Mouse (Mus musculus): ENCODE results near the gene Ndufb4. TPM values are rescaled to one million over a fixed set of nuclear protein-coding genes. Genes with fewer than 3 reads are reported as not detected.

Gene Ndufb4
- polyA plus RNA-seq, 1 experiment from 2014 or later: 88.8 TPM

DNA sequence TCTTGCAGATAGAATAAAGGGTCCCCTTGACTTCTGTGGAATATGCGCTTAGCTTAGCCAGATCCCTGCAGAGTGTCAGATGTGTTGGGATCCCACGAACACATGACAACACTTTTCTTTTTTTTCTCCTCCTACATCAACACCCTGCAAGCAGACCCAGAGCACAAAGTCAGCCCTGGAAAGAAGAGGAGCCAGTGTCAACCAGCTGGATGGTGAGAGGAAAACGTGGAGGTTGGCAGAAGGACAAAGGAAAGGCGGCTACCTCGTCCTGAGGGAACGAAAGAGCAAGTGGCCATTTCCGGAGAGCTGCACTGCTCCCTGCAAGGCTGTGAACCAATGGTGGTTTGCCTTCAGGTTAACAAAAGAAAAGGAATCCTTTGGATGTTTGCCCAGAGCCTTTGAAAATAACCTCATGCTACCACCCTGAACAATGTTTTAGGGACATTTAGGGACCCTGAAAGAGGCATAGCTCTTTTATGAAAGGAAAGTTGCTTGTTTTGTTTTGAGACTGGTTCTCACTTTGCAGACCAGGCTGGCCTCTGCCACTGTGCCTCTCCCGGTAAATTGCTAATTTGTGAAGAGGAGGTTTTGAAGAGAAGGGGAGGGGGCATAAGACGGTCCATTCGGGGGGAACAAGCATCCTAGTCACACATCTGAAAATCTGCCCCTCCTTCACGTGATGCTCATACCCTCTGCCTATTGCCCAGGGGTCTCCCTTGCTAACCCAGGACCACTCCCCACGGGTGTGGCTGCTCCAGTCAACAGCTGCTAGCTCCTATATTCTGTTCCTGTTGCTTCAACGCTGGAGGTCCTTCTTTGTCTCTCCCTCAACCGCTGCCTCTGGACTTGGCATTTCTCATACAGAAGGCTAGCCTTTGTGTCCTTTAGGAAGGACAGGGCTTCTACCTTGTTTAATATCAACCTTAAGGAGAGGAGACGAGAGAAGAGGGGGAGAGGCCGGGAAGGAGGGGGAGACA, 29.2 kb upstream of the Ndufb4 start:
- ATAC-seq (replicated peaks; ENCODE audit: insufficient number of reproducible peaks, low FRiP score, low TSS enrichment): 0 out of 2 replicates have a peak, but pooled peaks have one; percentile 27
- peaks cover 28% of the 10 kb centered on the region for H3K4me1 ChIP-seq (ENCODE audit: control insufficient read depth, insufficient read depth, low read length)
- WGBS (ENCODE audit: insufficient replicate concordance): 18% methylated on average over 16 of the region's 16 CpGs
- H3K9ac ChIP-seq (ENCODE audit: low read depth, low read length): peak overlapping the region; percentile 57
- no peaks in the 10 kb centered on the region for H3K36me3 ChIP-seq (ENCODE audit: control insufficient read depth, insufficient read depth, low read length)
- 0 out of 2 replicates have a peak overlapping the region, but pooled peaks have one; percentile 14 for H3K4me3 ChIP-seq (ENCODE audit: low read depth, low read length)
- no peaks in the 10 kb centered on the region for H3K27me3 ChIP-seq (ENCODE audit: control insufficient read depth, insufficient read depth, low read length)
- peak overlapping the region; percentile 59 for H3K4me2 ChIP-seq
- no peaks in the 10 kb centered on the region for H3K9me3 ChIP-seq (replicated peaks; ENCODE audit: control insufficient read depth, low read length)
- H3K27ac ChIP-seq (ENCODE audit: low read depth, low read length): peak overlapping the region; percentile 62

DNA sequence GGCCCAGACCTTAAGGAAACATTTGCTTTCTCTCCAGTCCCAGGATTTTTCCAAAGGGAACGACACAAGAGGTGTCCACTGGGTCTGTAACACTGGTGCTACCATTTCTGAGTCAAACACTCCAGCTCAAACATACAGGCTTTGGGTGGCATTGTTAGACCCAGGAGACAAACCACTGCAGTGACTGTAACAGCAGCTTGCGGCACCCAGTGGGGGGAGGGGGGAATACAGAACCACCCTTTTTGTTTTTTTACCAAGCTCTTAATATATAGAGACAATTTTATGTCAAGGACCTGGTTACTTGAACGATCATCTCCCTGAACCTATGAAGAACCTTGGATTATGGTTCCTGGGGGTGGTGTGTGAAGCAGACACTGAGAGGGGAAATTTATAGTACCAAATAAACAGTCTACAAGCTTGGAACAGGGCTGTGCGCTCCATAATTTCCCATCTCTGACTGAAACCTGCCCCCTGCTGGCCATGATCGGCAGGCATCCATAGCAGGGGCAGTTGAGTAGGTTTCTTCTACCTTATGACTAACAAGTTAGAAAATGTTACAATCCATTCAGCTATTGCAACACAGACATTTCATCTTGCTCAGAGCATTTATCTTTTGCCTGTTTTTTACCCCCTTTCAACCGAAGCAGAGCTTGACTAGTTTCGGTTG, 28.2 kb upstream of the Ndufb4 start:
- peak overlapping the region; percentile 59 for H3K4me2 ChIP-seq
- H3K4me3 ChIP-seq (ENCODE audit: low read depth, low read length): no peak overlapping the region
- H3K9me3 ChIP-seq (replicated peaks; ENCODE audit: control insufficient read depth, low read length): no peaks in the 10 kb centered on the region
- H3K27ac ChIP-seq (ENCODE audit: low read depth, low read length): peak overlapping the region; percentile 62; the same call in 1 of the 2 replicates
- H3K4me1 ChIP-seq (ENCODE audit: control insufficient read depth, insufficient read depth, low read length): peaks cover 25% of the 10 kb centered on the region
- ATAC-seq (replicated peaks; ENCODE audit: insufficient number of reproducible peaks, low FRiP score, low TSS enrichment): no peak
- no peak overlapping the region for H3K9ac ChIP-seq (ENCODE audit: low read depth, low read length)
- WGBS (ENCODE audit: insufficient replicate concordance): 45% methylated on average over 7 of the region's 7 CpGs
- H3K36me3 ChIP-seq (ENCODE audit: control insufficient read depth, insufficient read depth, low read length): no peaks in the 10 kb centered on the region
- no peaks in the 10 kb centered on the region for H3K27me3 ChIP-seq (ENCODE audit: control insufficient read depth, insufficient read depth, low read length)

DNA sequence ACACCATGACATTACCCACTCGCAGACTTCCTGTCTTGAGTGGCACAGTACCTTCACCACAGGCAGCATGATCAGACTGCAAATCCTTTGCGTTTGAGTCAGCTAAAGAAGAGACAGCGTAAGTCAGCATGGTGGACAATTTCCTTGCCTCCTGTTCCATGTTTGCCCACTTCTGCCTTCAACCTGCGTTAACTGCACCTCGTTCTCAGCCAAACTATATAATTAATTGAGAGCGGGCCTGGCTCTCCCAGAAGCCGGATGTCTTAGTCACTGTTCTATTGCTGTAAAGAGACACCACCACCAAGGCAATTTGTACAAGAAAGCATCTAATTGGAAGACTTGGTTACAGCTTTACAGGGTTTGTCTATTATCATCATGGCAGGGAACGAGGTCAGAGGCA, 26.6 kb upstream of the Ndufb4 start:
- Histone ChIP-seq H3K36me3 (ENCODE audit: control insufficient read depth, insufficient read depth, low read length) (no peaks in the 10 kb centered on the region), H3K4me1 (ENCODE audit: control insufficient read depth, insufficient read depth, low read length) (peaks cover 15% of the 10 kb centered on the region; the same call in 1 of the 2 replicates), H3K4me2 (no peak overlapping the region), H3K27ac (ENCODE audit: low read depth, low read length) (no peak overlapping the region), H3K4me3 (ENCODE audit: low read depth, low read length) (no peak overlapping the region), H3K27me3 (ENCODE audit: control insufficient read depth, insufficient read depth, low read length) (no peaks in the 10 kb centered on the region), H3K9me3 (replicated peaks; ENCODE audit: control insufficient read depth, low read length) (no peaks in the 10 kb centered on the region), H3K9ac (ENCODE audit: low read depth, low read length) (no peak overlapping the region)
- no peak for ATAC-seq (replicated peaks; ENCODE audit: insufficient number of reproducible peaks, low FRiP score, low TSS enrichment)
- WGBS (ENCODE audit: insufficient replicate concordance): 85% methylated on average over 8 of the region's 8 CpGs

GRCm38 (mm10) chr16:37680216-37680615, 26.0 kb upstream of the Ndufb4 start:
- Histone ChIP-seq H3K36me3 (ENCODE audit: control insufficient read depth, insufficient read depth, low read length) (no peaks in the 10 kb centered on the region), H3K4me2 (no peak overlapping the region), H3K9ac (ENCODE audit: low read depth, low read length) (no peak overlapping the region), H3K27ac (ENCODE audit: low read depth, low read length) (no peak overlapping the region), H3K4me3 (ENCODE audit: low read depth, low read length) (no peak overlapping the region), H3K4me1 (ENCODE audit: control insufficient read depth, insufficient read depth, low read length) (peaks cover 11% of the 10 kb centered on the region; the same call in 1 of the 2 replicates), H3K9me3 (replicated peaks; ENCODE audit: control insufficient read depth, low read length) (no peaks in the 10 kb centered on the region), H3K27me3 (ENCODE audit: control insufficient read depth, insufficient read depth, low read length) (no peaks in the 10 kb centered on the region)
- WGBS (ENCODE audit: insufficient replicate concordance): 78% methylated on average over 2 of the region's 2 CpGs
- ATAC-seq (replicated peaks; ENCODE audit: insufficient number of reproducible peaks, low FRiP score, low TSS enrichment): no peak

DNA sequence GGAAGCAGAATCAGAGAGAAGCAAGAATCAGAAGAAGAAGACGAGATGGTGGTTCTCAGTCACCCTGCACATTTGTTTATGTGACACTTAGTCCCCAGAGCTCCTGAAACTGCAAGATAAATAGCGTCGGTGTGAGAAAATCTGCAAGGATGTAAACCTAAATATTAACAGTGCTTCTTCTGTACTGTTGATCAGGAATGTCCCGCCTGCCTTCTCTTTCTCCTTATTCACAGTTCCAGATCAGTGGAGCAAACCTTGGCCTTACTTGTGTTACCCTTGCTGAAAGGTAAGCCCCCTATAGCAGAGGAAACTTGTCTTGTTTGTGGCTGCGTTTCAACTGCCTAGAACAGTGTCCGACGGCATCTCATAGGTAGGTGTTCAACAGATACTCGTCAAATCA, 23.3 kb upstream of the Ndufb4 start:
- no peaks in the 10 kb centered on the region for H3K27me3 ChIP-seq (ENCODE audit: control insufficient read depth, insufficient read depth, low read length)
- no peaks in the 10 kb centered on the region for H3K36me3 ChIP-seq (ENCODE audit: control insufficient read depth, insufficient read depth, low read length)
- H3K9me3 ChIP-seq (replicated peaks; ENCODE audit: control insufficient read depth, low read length): no peaks in the 10 kb centered on the region
- no peak overlapping the region for H3K27ac ChIP-seq (ENCODE audit: low read depth, low read length)
- H3K4me3 ChIP-seq (ENCODE audit: low read depth, low read length): no peak overlapping the region
- no peak overlapping the region for H3K9ac ChIP-seq (ENCODE audit: low read depth, low read length)
- no peak for ATAC-seq (replicated peaks; ENCODE audit: insufficient number of reproducible peaks, low FRiP score, low TSS enrichment)
- 83% methylated on average over 8 of the region's 8 CpGs for WGBS (ENCODE audit: insufficient replicate concordance)
- H3K4me2 ChIP-seq: no peak overlapping the region
- no peaks in the 10 kb centered on the region for H3K4me1 ChIP-seq (ENCODE audit: control insufficient read depth, insufficient read depth, low read length)

- no peak for ATAC-seq (replicated peaks; ENCODE audit: insufficient number of reproducible peaks, low FRiP score, low TSS enrichment)
- no peak overlapping the region for H3K27ac ChIP-seq (ENCODE audit: low read depth, low read length)
- H3K4me3 ChIP-seq (ENCODE audit: low read depth, low read length): no peak overlapping the region
- no peaks in the 10 kb centered on the region for H3K36me3 ChIP-seq (ENCODE audit: control insufficient read depth, insufficient read depth, low read length)
- no peaks in the 10 kb centered on the region for H3K4me1 ChIP-seq (ENCODE audit: control insufficient read depth, insufficient read depth, low read length)
- H3K9ac ChIP-seq (ENCODE audit: low read depth, low read length): no peak overlapping the region
- no peak overlapping the region; the same call in 1 of the 2 replicates for H3K4me2 ChIP-seq
- no peaks in the 10 kb centered on the region for H3K27me3 ChIP-seq (ENCODE audit: control insufficient read depth, insufficient read depth, low read length)
- no peaks in the 10 kb centered on the region for H3K9me3 ChIP-seq (replicated peaks; ENCODE audit: control insufficient read depth, low read length)
- 57% methylated on average over 4 of the region's 4 CpGs for WGBS (ENCODE audit: insufficient replicate concordance)
These were observed 22.4 kb upstream of the Ndufb4 start for GRCm38 (mm10) chr16:37676677-37677072.

GRCm38 (mm10) chr16:37676024-37676676, 21.9 kb upstream of the Ndufb4 start:
- Histone ChIP-seq H3K9me3 (replicated peaks; ENCODE audit: control insufficient read depth, low read length) (no peaks in the 10 kb centered on the region), H3K27ac (ENCODE audit: low read depth, low read length) (no peak overlapping the region), H3K4me1 (ENCODE audit: control insufficient read depth, insufficient read depth, low read length) (no peaks in the 10 kb centered on the region), H3K27me3 (ENCODE audit: control insufficient read depth, insufficient read depth, low read length) (no peaks in the 10 kb centered on the region), H3K4me2 (peak overlapping the region; percentile 47), H3K4me3 (ENCODE audit: low read depth, low read length) (no peak overlapping the region), H3K36me3 (ENCODE audit: control insufficient read depth, insufficient read depth, low read length) (no peaks in the 10 kb centered on the region), H3K9ac (ENCODE audit: low read depth, low read length) (peak overlapping the region; percentile 52; the same call in 1 of the 2 replicates)
- no peak for ATAC-seq (replicated peaks; ENCODE audit: insufficient number of reproducible peaks, low FRiP score, low TSS enrichment)
- WGBS (ENCODE audit: insufficient replicate concordance): 55% methylated on average over 17 of the region's 17 CpGs

DNA sequence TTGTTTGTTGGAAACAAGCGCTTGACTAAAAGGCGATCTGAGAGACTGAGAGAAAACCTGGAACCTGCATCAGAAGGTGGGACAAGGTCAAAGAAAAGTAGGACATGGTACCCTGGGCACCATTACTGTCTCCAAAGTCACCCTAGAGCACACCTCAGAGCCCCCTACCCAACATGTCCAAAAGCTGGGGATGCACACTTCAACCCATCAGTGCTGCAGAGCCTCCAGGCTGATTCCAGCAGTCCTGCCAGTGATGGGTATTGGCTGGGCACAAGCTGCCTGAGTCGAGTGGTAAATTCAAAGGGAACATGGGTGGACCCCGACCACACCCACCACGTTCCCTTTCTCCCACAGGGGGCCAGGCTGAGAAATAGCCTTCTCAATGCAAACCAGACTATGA, 21.1 kb upstream of the Ndufb4 start:
- Histone ChIP-seq H3K4me3 (ENCODE audit: low read depth, low read length) (no peak overlapping the region), H3K27me3 (ENCODE audit: control insufficient read depth, insufficient read depth, low read length) (no peaks in the 10 kb centered on the region), H3K4me1 (ENCODE audit: control insufficient read depth, insufficient read depth, low read length) (no peaks in the 10 kb centered on the region), H3K27ac (ENCODE audit: low read depth, low read length) (no peak overlapping the region), H3K9ac (ENCODE audit: low read depth, low read length) (no peak overlapping the region), H3K9me3 (replicated peaks; ENCODE audit: control insufficient read depth, low read length) (no peaks in the 10 kb centered on the region), H3K4me2 (no peak overlapping the region), H3K36me3 (ENCODE audit: control insufficient read depth, insufficient read depth, low read length) (no peaks in the 10 kb centered on the region)
- no peak for ATAC-seq (replicated peaks; ENCODE audit: insufficient number of reproducible peaks, low FRiP score, low TSS enrichment)
- 87% methylated on average over 5 of the region's 5 CpGs for WGBS (ENCODE audit: insufficient replicate concordance)

All from heart, embryonic 11.5 days (tissue).